In the genomic region with DNA sequence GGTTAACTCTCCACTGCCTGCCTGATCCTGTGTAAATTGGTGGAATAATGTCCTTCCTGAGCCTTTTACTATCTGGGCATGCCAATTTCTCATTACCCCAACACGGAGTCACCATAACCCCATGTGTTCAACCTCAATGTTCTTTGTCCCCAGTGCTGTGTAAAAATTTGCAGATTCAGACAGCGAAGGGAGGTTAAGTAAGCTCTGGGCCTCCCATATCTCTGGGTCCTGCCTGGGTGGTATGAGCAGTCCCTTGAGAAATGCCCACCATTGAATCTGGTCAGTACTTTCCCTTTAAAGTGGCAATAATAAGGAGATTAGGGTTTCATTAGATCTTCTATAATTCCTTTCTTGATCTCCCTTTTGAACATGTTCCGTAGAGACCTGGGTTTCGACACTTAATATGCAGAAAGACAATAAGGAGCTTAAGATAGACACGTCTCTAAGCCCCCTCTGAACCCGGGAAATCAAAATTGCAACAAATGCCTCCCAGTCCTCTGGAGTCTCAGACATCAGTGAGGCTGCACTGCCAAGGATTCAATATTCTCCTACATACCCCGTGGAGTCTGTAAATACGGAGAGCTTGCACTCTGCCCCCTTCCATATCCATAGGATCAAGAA, we compare ENCODE assay signal across 30 mouse cellular contexts.
DNase-seq lines count a peak whose midpoint lies in the region; ATAC-seq and TF ChIP-seq lines count a peak whose summit lies in the region.
"Had no signal": no experiment of that assay in that cellular context is flagged by ENCODE, and none has a peak within 500 bp of the region (broad histone marks: within the 10 kb centered on the region; RNA-seq: fewer than 3 reads in every experiment).

No protein-coding gene starts in this region.

- DNase-seq in hindbrain, postnatal 0 days (ENCODE audit: low spot score): no peak
- DNase-seq in midbrain, embryonic 11.5 days (ENCODE audit: low spot score, missing footprints): peak; percentile 91
- DNase-seq in cerebellum, adult 11 months: no peak
- DNase-seq: adrenal gland, postnatal 36 days; cerebellum, adult 8-10 months; cerebellum, postnatal 25 days; embryo, embryonic 11 days; gastrocnemius, postnatal 10 days; heart, postnatal 10 days; kidney, adult 18-20 months; kidney, postnatal 25 days; lung, embryonic 14.5 days; lung, postnatal 14 days; thymus, adult 2 months; thymus, postnatal 4 days had no signal

- no peaks in the 10 kb centered on the region for H3K27me3 ChIP-seq in hindbrain, embryonic 12.5 days
- H3K27me3 ChIP-seq in hindbrain, postnatal 0 days (ENCODE audit: insufficient read depth, low read length): no peaks in the 10 kb centered on the region
- no peaks in the 10 kb centered on the region for H3K27me3 ChIP-seq in neural tube, embryonic 14.5 days (ENCODE audit: control insufficient read depth, insufficient read depth, low read length)
- no peaks in the 10 kb centered on the region for H3K27me3 ChIP-seq in neural tube, embryonic 15.5 days (replicated peaks)
- H3K27me3 ChIP-seq in midbrain, embryonic 11.5 days (ENCODE audit: control insufficient read depth, insufficient read depth, low read length): no peaks in the 10 kb centered on the region
- no peaks in the 10 kb centered on the region for H3K27me3 ChIP-seq in midbrain, embryonic 16.5 days (ENCODE audit: control insufficient read depth, insufficient read depth, low read depth, low read length)
- H3K27me3 ChIP-seq: embryonic facial prominence, embryonic 12.5 days; heart, embryonic 13.5 days; kidney, embryonic 15.5 days; limb, embryonic 12.5 days; liver, embryonic 15.5 days had no signal

- no peaks in the 10 kb centered on the region for H3K9me3 ChIP-seq in hindbrain, embryonic 12.5 days (replicated peaks)
- no peaks in the 10 kb centered on the region for H3K9me3 ChIP-seq in hindbrain, postnatal 0 days (ENCODE audit: low read length)
- no peaks in the 10 kb centered on the region for H3K9me3 ChIP-seq in neural tube, embryonic 14.5 days (ENCODE audit: control insufficient read depth, low read length)
- no peaks in the 10 kb centered on the region for H3K9me3 ChIP-seq in neural tube, embryonic 15.5 days (replicated peaks)
- no peaks in the 10 kb centered on the region for H3K9me3 ChIP-seq in midbrain, embryonic 11.5 days (ENCODE audit: control insufficient read depth, low read length)
- no peaks in the 10 kb centered on the region for H3K9me3 ChIP-seq in midbrain, embryonic 16.5 days (replicated peaks; ENCODE audit: control insufficient read depth, low read length, poor library complexity, severe bottlenecking)
- H3K9me3 ChIP-seq: embryonic facial prominence, embryonic 12.5 days; heart, embryonic 13.5 days; hindbrain, embryonic 10.5 days; kidney, embryonic 15.5 days; limb, embryonic 12.5 days; liver, embryonic 15.5 days had no signal

- no peak for TF ChIP-seq CTCF in hindbrain, postnatal 0 days (IDR thresholded peaks at IDR 0.05; ENCODE audit: low read depth)

- H3K9ac ChIP-seq in hindbrain, embryonic 12.5 days: no peak overlapping the region
- H3K9ac ChIP-seq in hindbrain, postnatal 0 days (replicated peaks; ENCODE audit: low read length): no peak overlapping the region
- H3K9ac ChIP-seq in neural tube, embryonic 14.5 days (replicated peaks; ENCODE audit: low read depth, low read length): no peak overlapping the region
- no peak overlapping the region for H3K9ac ChIP-seq in neural tube, embryonic 15.5 days (replicated peaks)
- H3K9ac ChIP-seq in midbrain, embryonic 11.5 days (ENCODE audit: low read length): no peak overlapping the region
- H3K9ac ChIP-seq in midbrain, embryonic 16.5 days (ENCODE audit: low read depth, low read length): no peak overlapping the region
- H3K9ac ChIP-seq: embryonic facial prominence, embryonic 12.5 days; heart, embryonic 13.5 days; kidney, embryonic 15.5 days; limb, embryonic 12.5 days; liver, embryonic 15.5 days; lung, embryonic 14.5 days had no signal

- 79% methylated on average over 8 of the region's 8 CpGs for WGBS in hindbrain, embryonic 12.5 days
- WGBS in hindbrain, postnatal 0 days: 63% methylated on average over 8 of the region's 8 CpGs
- 80% methylated on average over 8 of the region's 8 CpGs for WGBS in neural tube, embryonic 14.5 days
- WGBS in neural tube, embryonic 15.5 days: 82% methylated on average over 8 of the region's 8 CpGs
- 20% methylated on average over 8 of the region's 8 CpGs for WGBS in midbrain, embryonic 11.5 days
- 15% methylated on average over 8 of the region's 8 CpGs for WGBS in midbrain, embryonic 16.5 days

- 0 out of 2 replicates have a peak, but pooled peaks have one; percentile 16 for ATAC-seq in hindbrain, embryonic 12.5 days (ENCODE audit: low FRiP score)
- ATAC-seq in hindbrain, postnatal 0 days: no peak
- 0 out of 2 replicates have a peak, but pooled peaks have one; percentile 11 for ATAC-seq in neural tube, embryonic 14.5 days (ENCODE audit: low read depth)
- no peak for ATAC-seq in neural tube, embryonic 15.5 days (ENCODE audit: low FRiP score)
- peak; percentile 91 for ATAC-seq in midbrain, embryonic 11.5 days (ENCODE audit: low FRiP score)
- peak; percentile 79 for ATAC-seq in midbrain, embryonic 16.5 days
- no peak for ATAC-seq in activated CD4-positive, CD25-positive, alpha-beta regulatory T cell, adult 4 months
- ATAC-seq: CD4-positive, CD25-positive, alpha-beta regulatory T cell, adult 4 months had no signal

- no peaks in the 10 kb centered on the region for H3K36me3 ChIP-seq in hindbrain, embryonic 12.5 days
- H3K36me3 ChIP-seq in hindbrain, postnatal 0 days (ENCODE audit: insufficient read depth, low read length): no peaks in the 10 kb centered on the region
- H3K36me3 ChIP-seq in neural tube, embryonic 14.5 days (ENCODE audit: control insufficient read depth, insufficient read depth, low read length): no peaks in the 10 kb centered on the region
- H3K36me3 ChIP-seq in neural tube, embryonic 15.5 days: no peaks in the 10 kb centered on the region
- no peaks in the 10 kb centered on the region for H3K36me3 ChIP-seq in midbrain, embryonic 11.5 days (ENCODE audit: control insufficient read depth, insufficient read depth, low read length)
- no peaks in the 10 kb centered on the region for H3K36me3 ChIP-seq in midbrain, embryonic 16.5 days (ENCODE audit: control insufficient read depth, insufficient read depth, low read length)
- H3K36me3 ChIP-seq: embryonic facial prominence, embryonic 12.5 days; heart, embryonic 13.5 days; hindbrain, embryonic 10.5 days; kidney, embryonic 15.5 days; limb, embryonic 12.5 days; liver, embryonic 15.5 days had no signal

- no peak overlapping the region for H3K4me2 ChIP-seq in hindbrain, embryonic 12.5 days (replicated peaks)
- H3K4me2 ChIP-seq in hindbrain, postnatal 0 days (ENCODE audit: low read depth, low read length): no peak overlapping the region
- H3K4me2 ChIP-seq in neural tube, embryonic 14.5 days (ENCODE audit: low read depth, low read length): no peak overlapping the region
- H3K4me2 ChIP-seq in neural tube, embryonic 15.5 days: no peak overlapping the region
- no peak overlapping the region for H3K4me2 ChIP-seq in midbrain, embryonic 11.5 days
- H3K4me2 ChIP-seq in midbrain, embryonic 16.5 days (ENCODE audit: low read length): no peak overlapping the region
- H3K4me2 ChIP-seq: embryonic facial prominence, embryonic 12.5 days; heart, embryonic 13.5 days; kidney, embryonic 15.5 days; limb, embryonic 12.5 days; liver, embryonic 15.5 days; lung, embryonic 14.5 days had no signal

- no peak overlapping the region for H3K4me3 ChIP-seq in hindbrain, embryonic 12.5 days
- no peak overlapping the region for H3K4me3 ChIP-seq in hindbrain, postnatal 0 days (ENCODE audit: low read length)
- H3K4me3 ChIP-seq in neural tube, embryonic 14.5 days (ENCODE audit: low read depth, low read length): no peak overlapping the region
- H3K4me3 ChIP-seq in neural tube, embryonic 15.5 days (replicated peaks): no peak overlapping the region
- no peak overlapping the region for H3K4me3 ChIP-seq in midbrain, embryonic 11.5 days (ENCODE audit: low read depth, low read length)
- H3K4me3 ChIP-seq in midbrain, embryonic 16.5 days (ENCODE audit: low read depth, low read length): no peak overlapping the region
- H3K4me3 ChIP-seq: embryonic facial prominence, embryonic 12.5 days; heart, embryonic 13.5 days; hindbrain, embryonic 10.5 days; kidney, embryonic 15.5 days; layer of hippocampus, adult 2 months; left cerebral cortex, adult 2 months; limb, embryonic 12.5 days; liver, embryonic 15.5 days; myocyte had no signal

- no peak overlapping the region for H3K27ac ChIP-seq in hindbrain, embryonic 12.5 days
- H3K27ac ChIP-seq in hindbrain, postnatal 0 days: no peak overlapping the region
- H3K27ac ChIP-seq in neural tube, embryonic 14.5 days (ENCODE audit: low read depth, low read length): no peak overlapping the region
- H3K27ac ChIP-seq in neural tube, embryonic 15.5 days (replicated peaks): no peak overlapping the region
- H3K27ac ChIP-seq in midbrain, embryonic 11.5 days (ENCODE audit: low read depth, low read length): peak overlapping the region; percentile 22; the same call in 1 of the 2 replicates
- no peak overlapping the region for H3K27ac ChIP-seq in midbrain, embryonic 16.5 days (ENCODE audit: low read length)
- H3K27ac ChIP-seq: embryonic facial prominence, embryonic 12.5 days; heart, embryonic 13.5 days; hindbrain, embryonic 10.5 days; kidney, embryonic 15.5 days; layer of hippocampus, adult 2 months; left cerebral cortex, adult 2 months; limb, embryonic 12.5 days; liver, embryonic 15.5 days had no signal

- no peaks in the 10 kb centered on the region for H3K4me1 ChIP-seq in hindbrain, embryonic 12.5 days
- no peaks in the 10 kb centered on the region for H3K4me1 ChIP-seq in hindbrain, postnatal 0 days (ENCODE audit: insufficient read depth, low read length)
- no peaks in the 10 kb centered on the region for H3K4me1 ChIP-seq in neural tube, embryonic 14.5 days (ENCODE audit: control insufficient read depth, insufficient read depth, low read length)
- no peaks in the 10 kb centered on the region for H3K4me1 ChIP-seq in neural tube, embryonic 15.5 days
- peaks cover 10% of the 10 kb centered on the region; the same call in 1 of the 2 replicates for H3K4me1 ChIP-seq in midbrain, embryonic 11.5 days (ENCODE audit: control insufficient read depth, insufficient read depth, low read length)
- no peaks in the 10 kb centered on the region for H3K4me1 ChIP-seq in midbrain, embryonic 16.5 days (ENCODE audit: control insufficient read depth, insufficient read depth, low read length)
- H3K4me1 ChIP-seq: embryonic facial prominence, embryonic 12.5 days; heart, embryonic 13.5 days; hindbrain, embryonic 10.5 days; kidney, embryonic 15.5 days; limb, embryonic 12.5 days; liver, embryonic 15.5 days had no signal

Comparison
In these comparisons a context has a peak if more than half of its experiments do, and no peak if none do; other contexts are left out.
1. ATAC-seq: peak in hindbrain, embryonic 12.5 days (single experiment), neural tube, embryonic 14.5 days (single experiment), midbrain, embryonic 11.5 days (single experiment) and midbrain, embryonic 16.5 days (single experiment); none in hindbrain, postnatal 0 days (single experiment), neural tube, embryonic 15.5 days (single experiment) and activated CD4-positive, CD25-positive, alpha-beta regulatory T cell, adult 4 months (single experiment).